Mouse (Mus musculus): ENCODE results near the gene Tmprss3. TPM values are rescaled to one million over a fixed set of nuclear protein-coding genes. Genes with fewer than 3 reads are reported as not detected.

Tmprss3 gene
- 0.34 and 0.43 TPM in 2 replicates for polyA plus RNA-seq (2014; fragmentation: Nextera tagmentation; extraction: Ambion mirVana)

- no peaks in the 10 kb centered on the region for H3K4me1 ChIP-seq (ENCODE audit: control insufficient read depth, insufficient read depth, low read length)
- no peak within 1 kb of the TSS for H3K9ac ChIP-seq (replicated peaks; ENCODE audit: low read depth, low read length)
- H3K4me3 ChIP-seq (ENCODE audit: low read depth, low read length) = no peak within 1 kb of the TSS
- ATAC-seq (ENCODE audit: insufficient number of reproducible peaks, insufficient read depth, low FRiP score, low read depth) = no peak
- no peaks in the 10 kb centered on the region for H3K9me3 ChIP-seq (ENCODE audit: control insufficient read depth, low read depth, low read length)
- no peak within 1 kb of the TSS for H3K27ac ChIP-seq (ENCODE audit: low read length)
- no peaks in the 10 kb centered on the region for H3K27me3 ChIP-seq (ENCODE audit: control insufficient read depth, insufficient read depth, low read length)
- 87% methylated on average over 11 of the region's 11 CpGs for WGBS
- H3K4me2 ChIP-seq (replicated peaks; ENCODE audit: low read depth, low read length) = no peak within 1 kb of the TSS
- no peaks in the 10 kb centered on the region for H3K36me3 ChIP-seq (ENCODE audit: control insufficient read depth, insufficient read depth, low read length)
Measured at GRCm38 (mm10) chr17:31198877-31199276, at the start of gene Tmprss3. TSS of gene Tmprss3 (minus strand) at chr17:31198977.

GRCm38 (mm10) chr17:31247144-31247543, 48.4 kb upstream of the Tmprss3 start:
- peak; percentile 28; the same call in 1 of the 2 replicates for ATAC-seq (ENCODE audit: insufficient number of reproducible peaks, insufficient read depth, low FRiP score, low read depth)
- H3K4me2 ChIP-seq (replicated peaks; ENCODE audit: low read depth, low read length) = no peak overlapping the region

GRCm38 (mm10) chr17:31245321-31245720, 46.5 kb upstream of the Tmprss3 start:
- WGBS = 79% methylated on average over 5 of the region's 5 CpGs
- ATAC-seq (ENCODE audit: insufficient number of reproducible peaks, insufficient read depth, low FRiP score, low read depth) = no peak
- Histone ChIP-seq H3K36me3 (ENCODE audit: control insufficient read depth, insufficient read depth, low read length) (no peaks in the 10 kb centered on the region), H3K4me2 (replicated peaks; ENCODE audit: low read depth, low read length) (no peak overlapping the region), H3K9me3 (ENCODE audit: control insufficient read depth, low read depth, low read length) (no peaks in the 10 kb centered on the region), H3K27me3 (ENCODE audit: control insufficient read depth, insufficient read depth, low read length) (no peaks in the 10 kb centered on the region), H3K9ac (replicated peaks; ENCODE audit: low read depth, low read length) (no peak overlapping the region), H3K4me3 (ENCODE audit: low read depth, low read length) (no peak overlapping the region), H3K27ac (ENCODE audit: low read length) (no peak overlapping the region), H3K4me1 (ENCODE audit: control insufficient read depth, insufficient read depth, low read length) (no peaks in the 10 kb centered on the region)

More at GRCm38 (mm10) chr17:31247144-31247543, 48.4 kb upstream of the Tmprss3 start:
- Histone ChIP-seq H3K36me3 (ENCODE audit: control insufficient read depth, insufficient read depth, low read length) (no peaks in the 10 kb centered on the region), H3K9me3 (ENCODE audit: control insufficient read depth, low read depth, low read length) (no peaks in the 10 kb centered on the region), H3K9ac (replicated peaks; ENCODE audit: low read depth, low read length) (no peak overlapping the region), H3K27me3 (ENCODE audit: control insufficient read depth, insufficient read depth, low read length) (no peaks in the 10 kb centered on the region), H3K4me3 (ENCODE audit: low read depth, low read length) (no peak overlapping the region), H3K27ac (ENCODE audit: low read length) (no peak overlapping the region), H3K4me1 (ENCODE audit: control insufficient read depth, insufficient read depth, low read length) (no peaks in the 10 kb centered on the region)
- WGBS = 23% methylated on average over 5 of the region's 5 CpGs

- no peaks in the 10 kb centered on the region for H3K9me3 ChIP-seq (ENCODE audit: control insufficient read depth, low read depth, low read length)
- WGBS = 0% methylated on average over 1 of the region's 1 CpGs
- H3K4me3 ChIP-seq (ENCODE audit: low read depth, low read length) = no peak overlapping the region
- H3K4me2 ChIP-seq (replicated peaks; ENCODE audit: low read depth, low read length) = no peak overlapping the region
- no peaks in the 10 kb centered on the region for H3K36me3 ChIP-seq (ENCODE audit: control insufficient read depth, insufficient read depth, low read length)
- H3K27ac ChIP-seq (ENCODE audit: low read length) = no peak overlapping the region
- H3K4me1 ChIP-seq (ENCODE audit: control insufficient read depth, insufficient read depth, low read length) = no peaks in the 10 kb centered on the region
- no peak for ATAC-seq (ENCODE audit: insufficient number of reproducible peaks, insufficient read depth, low FRiP score, low read depth)
- H3K9ac ChIP-seq (replicated peaks; ENCODE audit: low read depth, low read length) = no peak overlapping the region
- no peaks in the 10 kb centered on the region for H3K27me3 ChIP-seq (ENCODE audit: control insufficient read depth, insufficient read depth, low read length)
Measured at GRCm38 (mm10) chr17:31242764-31243163, 44.0 kb upstream of the Tmprss3 start.

- H3K9me3 ChIP-seq (ENCODE audit: control insufficient read depth, low read depth, low read length) = no peaks in the 10 kb centered on the region
- no peak overlapping the region for H3K9ac ChIP-seq (replicated peaks; ENCODE audit: low read depth, low read length)
- H3K4me3 ChIP-seq (ENCODE audit: low read depth, low read length) = no peak overlapping the region
- no peak overlapping the region for H3K27ac ChIP-seq (ENCODE audit: low read length)
- no peaks in the 10 kb centered on the region for H3K4me1 ChIP-seq (ENCODE audit: control insufficient read depth, insufficient read depth, low read length)
- no peak for ATAC-seq (ENCODE audit: insufficient number of reproducible peaks, insufficient read depth, low FRiP score, low read depth)
- no peak overlapping the region for H3K4me2 ChIP-seq (replicated peaks; ENCODE audit: low read depth, low read length)
- H3K27me3 ChIP-seq (ENCODE audit: control insufficient read depth, insufficient read depth, low read length) = no peaks in the 10 kb centered on the region
- no peaks in the 10 kb centered on the region for H3K36me3 ChIP-seq (ENCODE audit: control insufficient read depth, insufficient read depth, low read length)
- 83% methylated on average over 8 of the region's 8 CpGs for WGBS
Measured at GRCm38 (mm10) chr17:31241156-31241555, 42.4 kb upstream of the Tmprss3 start.

GRCm38 (mm10) chr17:31238234-31239020, 39.6 kb upstream of the Tmprss3 start:
- 75% methylated on average over 7 of the region's 7 CpGs for WGBS
- ATAC-seq (ENCODE audit: insufficient number of reproducible peaks, insufficient read depth, low FRiP score, low read depth) = no peak
- no peaks in the 10 kb centered on the region for H3K27me3 ChIP-seq (ENCODE audit: control insufficient read depth, insufficient read depth, low read length)
- H3K4me3 ChIP-seq (ENCODE audit: low read depth, low read length) = no peak overlapping the region
- no peaks in the 10 kb centered on the region for H3K36me3 ChIP-seq (ENCODE audit: control insufficient read depth, insufficient read depth, low read length)
- no peaks in the 10 kb centered on the region for H3K9me3 ChIP-seq (ENCODE audit: control insufficient read depth, low read depth, low read length)
- H3K4me2 ChIP-seq (replicated peaks; ENCODE audit: low read depth, low read length) = no peak overlapping the region
- H3K4me1 ChIP-seq (ENCODE audit: control insufficient read depth, insufficient read depth, low read length) = no peaks in the 10 kb centered on the region
- no peak overlapping the region for H3K9ac ChIP-seq (replicated peaks; ENCODE audit: low read depth, low read length)
- H3K27ac ChIP-seq (ENCODE audit: low read length) = no peak overlapping the region

- no peak for ATAC-seq (ENCODE audit: insufficient number of reproducible peaks, insufficient read depth, low FRiP score, low read depth)
- 91% methylated on average over 1 of the region's 1 CpGs for WGBS
- H3K4me2 ChIP-seq (replicated peaks; ENCODE audit: low read depth, low read length) = no peak overlapping the region
- H3K27me3 ChIP-seq (ENCODE audit: control insufficient read depth, insufficient read depth, low read length) = no peaks in the 10 kb centered on the region
- H3K9ac ChIP-seq (replicated peaks; ENCODE audit: low read depth, low read length) = no peak overlapping the region
- H3K27ac ChIP-seq (ENCODE audit: low read length) = no peak overlapping the region
- no peaks in the 10 kb centered on the region for H3K4me1 ChIP-seq (ENCODE audit: control insufficient read depth, insufficient read depth, low read length)
- H3K4me3 ChIP-seq (ENCODE audit: low read depth, low read length) = no peak overlapping the region
- H3K9me3 ChIP-seq (ENCODE audit: control insufficient read depth, low read depth, low read length) = no peaks in the 10 kb centered on the region
- no peaks in the 10 kb centered on the region for H3K36me3 ChIP-seq (ENCODE audit: control insufficient read depth, insufficient read depth, low read length)
Measured at GRCm38 (mm10) chr17:31235915-31236314, 37.1 kb upstream of the Tmprss3 start.

GRCm38 (mm10) chr17:31232251-31233010, 33.7 kb upstream of the Tmprss3 start:
- no peaks in the 10 kb centered on the region for H3K36me3 ChIP-seq (ENCODE audit: control insufficient read depth, insufficient read depth, low read length)
- no peak overlapping the region for H3K4me2 ChIP-seq (replicated peaks; ENCODE audit: low read depth, low read length)
- no peak overlapping the region for H3K4me3 ChIP-seq (ENCODE audit: low read depth, low read length)
- no peaks in the 10 kb centered on the region for H3K4me1 ChIP-seq (ENCODE audit: control insufficient read depth, insufficient read depth, low read length)
- H3K27me3 ChIP-seq (ENCODE audit: control insufficient read depth, insufficient read depth, low read length) = no peaks in the 10 kb centered on the region
- no peak for ATAC-seq (ENCODE audit: insufficient number of reproducible peaks, insufficient read depth, low FRiP score, low read depth)
- no peak overlapping the region for H3K27ac ChIP-seq (ENCODE audit: low read length)
- no peaks in the 10 kb centered on the region for H3K9me3 ChIP-seq (ENCODE audit: control insufficient read depth, low read depth, low read length)
- no peak overlapping the region for H3K9ac ChIP-seq (replicated peaks; ENCODE audit: low read depth, low read length)
- 63% methylated on average over 8 of the region's 8 CpGs for WGBS

All from stomach, embryonic 14.5 days (tissue).